Mouse (Mus musculus): ENCODE results near the gene Marveld1. TPM values are rescaled to one million over a fixed set of nuclear protein-coding genes. Genes with fewer than 3 reads are reported as not detected.
A peak's percentile ranks its signal among the peaks of the same experiment; 100 is the strongest.

Marveld1 gene
- total RNA-seq, 2 experiments from 2014 or later, result 30.3 to 31.2 TPM

- DNase-seq, result no peak
- intact Hi-C loops (cut with DNase I), result no loop called here
These were observed 8.5 kb upstream of the Marveld1 start for GRCm38 (mm10) chr19:42138517-42139285.

- intact Hi-C loops (cut with DNase I), result no loop called here
- no peak for DNase-seq
These were observed 7.3 kb upstream of the Marveld1 start for GRCm38 (mm10) chr19:42139724-42140517.

- intact Hi-C loops (cut with DNase I), result no loop called here
- no peak for DNase-seq
These were observed 5.2 kb upstream of the Marveld1 start for GRCm38 (mm10) chr19:42141998-42142397.

- intact Hi-C loops (cut with DNase I), result no loop called here
- no peak for DNase-seq
These were observed 4.4 kb upstream of the Marveld1 start for GRCm38 (mm10) chr19:42142757-42143156.

- DNase-seq, result peak in 1 of 2 experiments; percentile 44
- intact Hi-C loops (cut with DNase I), result loop anchor here (1.0 kb wide), 1 partner anchor 22 kb away; no protein-coding TSS in a partner anchor
These were observed 3.1 kb upstream of the Marveld1 start for GRCm38 (mm10) chr19:42144067-42144466.

GRCm38 (mm10) chr19:42144541-42145167 lies 2.5 kb upstream of the Marveld1 start:
- peak; percentile 88 to 93 for DNase-seq
- intact Hi-C loops (cut with DNase I), result loop anchor here (1.0 to 5.0 kb wide), 2 partner anchors 22 to 162 kb away; partner anchors contain the start of genes Mms19 and Ubtd1

- intact Hi-C loops (cut with DNase I), result loop anchor here (5.0 kb wide), 1 partner anchor 163 kb away; the partner anchor contains the start of genes Mms19 and Ubtd1
- no peak for DNase-seq
These were observed 2.0 kb upstream of the Marveld1 start for GRCm38 (mm10) chr19:42145210-42145609.

GRCm38 (mm10) chr19:42145731-42146130 lies 1.5 kb upstream of the Marveld1 start:
- intact Hi-C loops (cut with DNase I), result loop anchor here (5.0 kb wide), 1 partner anchor 163 kb away; the partner anchor contains the start of genes Mms19 and Ubtd1
- no peak for DNase-seq

GRCm38 (mm10) chr19:42146276-42147010 lies 757 bp upstream of the Marveld1 start:
- peak in 1 of 2 experiments; percentile 26 for DNase-seq
- intact Hi-C loops (cut with DNase I), result loop anchor here (5.0 kb wide), 1 partner anchor 164 kb away; the partner anchor contains the start of genes Mms19 and Ubtd1

GRCm38 (mm10) chr19:42147769-42148568 lies 769 bp downstream of the Marveld1 start:
- peak; percentile 77 to 81 for DNase-seq

GRCm38 (mm10) chr19:42148569-42148860 lies 1.3 kb downstream of the Marveld1 start:
- DNase-seq, result no peak
- intact Hi-C loops (cut with DNase I), result loop anchor here (5.0 kb wide), 1 partner anchor 166 kb away; the partner anchor contains the start of genes Mms19 and Ubtd1

More at GRCm38 (mm10) chr19:42147769-42148568, 769 bp downstream of the Marveld1 start:
- intact Hi-C loops (cut with DNase I), result loop anchor here (5.0 kb wide), 1 partner anchor 166 kb away; the partner anchor contains the start of genes Mms19 and Ubtd1

GRCm38 (mm10) chr19:42151990-42152389 lies 4.8 kb downstream of the Marveld1 start:
- peak; percentile 92 to 94 for DNase-seq
- intact Hi-C loops (cut with DNase I), result loop anchor here (5.0 kb wide), 1 partner anchor 115 kb away; the partner anchor contains the start of gene Ankrd2

GRCm38 (mm10) chr19:42157493-42158237 lies 10.5 kb downstream of the Marveld1 start:
- intact Hi-C loops (cut with DNase I), result no loop called here
- peak in 1 of 2 experiments; percentile 8 for DNase-seq

- DNase-seq, result no peak
- intact Hi-C loops (cut with DNase I), result no loop called here
These were observed 11.2 kb downstream of the Marveld1 start for GRCm38 (mm10) chr19:42158246-42159017.

- DNase-seq, result no peak
- intact Hi-C loops (cut with DNase I), result no loop called here
These were observed 16.6 kb downstream of the Marveld1 start, which contains the start of gene Zfyve27 for GRCm38 (mm10) chr19:42163764-42164163. Zfyve27 (plus strand) TSS chr19:42163951.

GRCm38 (mm10) chr19:42164188-42164587 lies 17.0 kb downstream of the Marveld1 start:
- DNase-seq, result no peak
- intact Hi-C loops (cut with DNase I), result no loop called here

- DNase-seq, result peak; percentile 91 to 97
- intact Hi-C loops (cut with DNase I), result loop anchor here (1.0 to 5.0 kb wide), 2 partner anchors 22 to 129 kb away; partner anchors contain the start of gene Ankrd2
These were observed 18.9 kb downstream of the Marveld1 start for GRCm38 (mm10) chr19:42166130-42166529.

Measured in heart, postnatal 10 days (tissue).